Mouse (Mus musculus) kidney, adult 2 months (tissue): ENCODE measurements around the gene Prr19. TPM values are rescaled to one million over a fixed set of nuclear protein-coding genes. Genes with fewer than 3 reads are reported as not detected.

Source experiments
- DNase-seq: peaks from one replicate; pipeline ENCODE4 v3.0.0; 2021
- H3K27ac ChIP-seq: fragments of 200-500 bp; 2 replicates; pipeline ENCODE4 v1.5.1; 2012; ENCODE audit warnings: low read depth, low read length, control low read depth, inconsistent platforms; ENCODE audit not compliant: insufficient read depth
- H3K27me3 ChIP-seq: fragments of 200-500 bp; replicated peaks from 2 replicates; pipeline ENCODE4 v1.6.1; 2012; ENCODE audit warnings: mild to moderate bottlenecking, moderate library complexity, low read length, inconsistent platforms; ENCODE audit not compliant: control insufficient read depth, insufficient read depth
- H3K36me3 ChIP-seq: fragments of 200-500 bp; 2 replicates; pipeline ENCODE4 v1.6.1; 2012; ENCODE audit warnings: mild to moderate bottlenecking, moderate library complexity, low read length, inconsistent platforms; ENCODE audit not compliant: control insufficient read depth, insufficient read depth
- H3K4me1 ChIP-seq: fragments of 200-500 bp; 2 replicates; pipeline ENCODE4 v1.6.1; 2011; ENCODE audit warnings: low read length; ENCODE audit not compliant: control insufficient read depth, insufficient read depth
- H3K4me3 ChIP-seq: fragments of 200-500 bp; 2 replicates; pipeline ENCODE4 v1.5.1; 2011; ENCODE audit warnings: mild to moderate bottlenecking, low read depth, low read length, control low read depth; ENCODE audit not compliant: insufficient read depth
- CTCF ChIP-seq: fragments of 200-500 bp; conservative IDR thresholded peaks from 2 replicates; pipeline ENCODE4 v1.5.1; 2011; ENCODE audit warnings: low read depth, mild to moderate bottlenecking, control low read depth, low read length, moderate library complexity, mixed read lengths; ENCODE audit not compliant: insufficient read depth, insufficient read length
- POLR2A ChIP-seq: fragments of 200-500 bp; IDR thresholded peaks from one replicate; pipeline ENCODE4 v1.6.1; 2011; ENCODE audit warnings: low read depth, low read length, control low read depth
- WGBS: fragments of 180-500 bp; shearing (Covaris S2); methylation state at CpG from one replicate; pipeline ENCODE4 v1.1.7; 2018; 5-methylcytosine and 5-hydroxymethylcytosine counted together
- polyA plus RNA-seq: library from polyadenylated mRNA; depleted of rRNA; stranded (reverse); fragments of >200 nt; gene quantifications from 2 replicates; pipeline ENCODE4 v1.2.3, GENCODE M21; 2012

The Prr19 gene
- polyA plus RNA-seq, 1 experiment, result 0.08 TPM

DNA sequence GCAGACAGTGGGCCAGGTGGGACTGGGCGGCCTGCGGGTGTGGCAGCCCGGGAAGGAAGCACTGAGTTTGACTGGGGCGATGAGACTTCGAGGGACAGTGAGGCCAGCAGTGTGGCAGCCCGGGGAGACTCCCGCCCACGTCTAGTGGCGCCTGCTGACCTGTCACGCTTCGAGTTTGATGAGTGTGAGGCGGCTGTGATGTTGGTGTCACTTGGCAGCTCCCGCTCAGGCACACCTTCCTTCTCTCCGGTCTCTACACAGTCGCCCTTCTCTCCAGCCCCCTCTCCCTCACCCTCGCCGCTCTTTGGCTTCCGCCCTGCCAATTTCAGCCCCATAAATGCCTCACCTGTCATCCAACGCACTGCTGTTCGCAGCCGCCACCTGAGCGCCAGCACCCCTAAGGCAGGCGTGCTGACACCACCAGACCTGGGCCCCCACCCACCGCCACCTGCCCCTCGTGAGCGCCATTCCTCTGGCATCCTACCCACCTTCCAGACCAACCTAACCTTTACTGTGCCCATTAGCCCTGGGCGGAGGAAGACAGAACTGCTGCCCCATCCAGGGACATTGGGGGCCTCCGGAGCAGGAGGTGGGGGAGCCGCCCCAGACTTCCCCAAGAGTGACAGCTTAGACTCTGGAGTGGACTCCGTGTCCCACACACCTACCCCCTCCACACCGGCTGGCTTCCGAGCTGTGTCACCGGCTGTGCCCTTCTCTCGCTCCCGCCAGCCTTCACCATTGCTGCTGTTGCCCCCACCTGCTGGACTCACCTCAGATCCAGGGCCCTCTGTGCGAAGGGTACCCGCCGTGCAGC, 28.6 kb upstream of the Prr19 start:
- H3K27ac ChIP-seq, result no peak overlapping the region
- 87% methylated on average over 38 of the region's 38 CpGs for WGBS
- peaks cover 17% of the 10 kb centered on the region for H3K4me1 ChIP-seq
- no peaks in the 10 kb centered on the region for H3K27me3 ChIP-seq
- no peak overlapping the region for H3K4me3 ChIP-seq
- H3K36me3 ChIP-seq, result no peaks in the 10 kb centered on the region
- DNase-seq, result no peak
- TF ChIP-seq POLR2A, result no peak
- TF ChIP-seq CTCF, result no peak

DNA sequence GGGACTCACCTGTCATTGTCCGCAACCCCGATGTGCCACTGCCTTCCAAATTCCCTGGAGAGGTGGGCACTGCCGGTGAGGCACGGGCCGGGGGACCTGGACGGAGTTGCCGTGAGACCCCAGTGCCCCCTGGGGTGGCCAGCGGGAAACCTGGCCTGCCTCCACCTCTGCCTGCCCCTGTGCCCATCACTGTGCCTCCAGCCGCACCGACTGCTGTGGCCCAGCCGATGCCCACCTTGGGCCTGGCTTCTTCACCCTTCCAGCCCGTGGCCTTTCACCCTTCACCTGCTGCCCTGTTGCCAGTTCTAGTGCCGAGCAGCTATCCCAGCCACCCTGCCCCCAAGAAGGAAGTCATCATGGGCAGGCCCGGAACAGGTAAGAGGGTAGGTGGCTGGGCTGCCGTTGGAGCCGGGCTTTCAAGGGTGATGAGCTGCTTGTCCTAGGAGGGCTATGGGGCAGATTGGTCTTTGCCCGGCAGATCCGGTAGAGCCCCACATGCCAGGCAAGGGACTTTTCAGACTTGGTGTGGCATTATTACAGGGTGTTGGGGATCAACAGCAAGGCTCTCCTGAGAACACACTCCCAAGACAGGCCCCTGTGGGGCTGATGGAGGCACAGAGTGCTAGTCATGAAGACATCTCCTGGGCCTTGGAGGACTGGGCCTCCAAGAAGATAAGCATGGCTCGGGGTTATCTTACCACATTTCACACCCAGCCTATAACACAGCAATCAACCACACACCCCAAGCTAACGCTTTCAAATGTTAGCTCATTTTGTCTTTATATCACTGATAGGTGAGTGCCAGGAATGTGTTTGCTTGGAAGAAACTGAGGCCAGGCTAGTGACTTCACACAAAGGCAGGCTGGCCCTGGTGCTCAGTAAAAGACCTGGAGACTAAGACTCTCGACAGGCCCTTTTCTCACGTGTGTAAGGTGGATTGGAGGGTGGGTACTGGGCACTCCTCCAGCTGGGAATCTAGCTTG, 27.7 kb upstream of the Prr19 start:
- Histone ChIP-seq H3K4me3 (no peak overlapping the region), H3K36me3 (no peaks in the 10 kb centered on the region), H3K27me3 (no peaks in the 10 kb centered on the region), H3K27ac (no peak overlapping the region), H3K4me1 (peaks cover 21% of the 10 kb centered on the region)
- no peak for DNase-seq
- WGBS, result 88% methylated on average over 22 of the region's 22 CpGs
- TF ChIP-seq POLR2A, result no peak
- no peak for TF ChIP-seq CTCF

- DNase-seq, result no peak
- Histone ChIP-seq H3K27me3 (no peaks in the 10 kb centered on the region), H3K4me3 (no peak overlapping the region), H3K27ac (no peak overlapping the region), H3K36me3 (no peaks in the 10 kb centered on the region), H3K4me1 (peaks cover 19% of the 10 kb centered on the region)
- no peak for TF ChIP-seq POLR2A
- TF ChIP-seq CTCF, result no peak
- WGBS, result 55% methylated on average over 5 of the region's 5 CpGs
Observed at GRCm38 (mm10) chr7:25274571-25274970, 26.6 kb upstream of the Prr19 start.

- 77% methylated on average over 3 of the region's 3 CpGs for WGBS
- Histone ChIP-seq H3K4me1 (peaks cover 18% of the 10 kb centered on the region), H3K27me3 (no peaks in the 10 kb centered on the region), H3K4me3 (no peak overlapping the region), H3K27ac (no peak overlapping the region), H3K36me3 (no peaks in the 10 kb centered on the region)
- no peak for DNase-seq
- TF ChIP-seq POLR2A (no peak), CTCF (no peak)
Observed at GRCm38 (mm10) chr7:25274996-25275395, 26.2 kb upstream of the Prr19 start.

DNA sequence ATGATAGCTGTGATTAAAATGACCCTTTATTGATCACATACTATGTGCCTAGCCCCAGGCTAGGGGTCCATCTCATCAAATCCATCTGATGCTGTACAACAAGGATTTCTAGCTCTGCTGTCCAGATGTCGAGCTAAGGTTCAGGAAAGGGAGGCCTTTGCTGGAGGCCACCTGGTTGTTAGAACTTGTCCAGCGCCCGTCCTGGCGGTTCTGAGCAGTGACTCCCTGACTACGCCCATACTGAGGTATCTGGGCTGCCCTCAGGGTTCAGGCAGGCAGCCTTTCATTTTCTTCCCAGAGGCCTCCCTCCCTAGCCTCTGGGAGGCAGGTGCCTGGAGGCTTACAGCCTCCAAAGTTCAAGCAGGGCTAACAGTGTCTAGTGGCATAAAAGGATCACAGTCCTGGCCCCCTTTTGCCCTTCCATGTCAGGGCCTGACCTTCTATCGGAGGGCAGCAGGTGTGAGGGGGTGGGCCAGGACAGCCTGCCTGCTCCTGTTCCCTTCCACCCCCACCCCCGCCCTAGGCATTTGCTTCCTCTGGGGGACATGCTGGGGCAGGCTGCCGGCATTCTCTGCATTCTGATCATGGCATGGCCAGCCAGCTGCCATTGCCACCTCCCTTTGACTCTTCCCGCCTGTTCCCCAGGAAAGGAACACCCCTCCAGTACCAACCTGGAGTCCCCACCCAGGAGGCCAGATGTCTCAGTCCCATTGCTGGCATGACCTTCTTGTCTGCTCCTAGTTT, 25.5 kb upstream of the Prr19 start:
- DNase-seq, result no peak
- H3K36me3 ChIP-seq, result no peaks in the 10 kb centered on the region
- no peaks in the 10 kb centered on the region for H3K27me3 ChIP-seq
- H3K4me1 ChIP-seq, result peaks cover 17% of the 10 kb centered on the region
- TF ChIP-seq CTCF (no peak), POLR2A (no peak)
- peak overlapping the region; percentile 33 for H3K27ac ChIP-seq
- no peak overlapping the region for H3K4me3 ChIP-seq
- 45% methylated on average over 9 of the region's 9 CpGs for WGBS

DNA sequence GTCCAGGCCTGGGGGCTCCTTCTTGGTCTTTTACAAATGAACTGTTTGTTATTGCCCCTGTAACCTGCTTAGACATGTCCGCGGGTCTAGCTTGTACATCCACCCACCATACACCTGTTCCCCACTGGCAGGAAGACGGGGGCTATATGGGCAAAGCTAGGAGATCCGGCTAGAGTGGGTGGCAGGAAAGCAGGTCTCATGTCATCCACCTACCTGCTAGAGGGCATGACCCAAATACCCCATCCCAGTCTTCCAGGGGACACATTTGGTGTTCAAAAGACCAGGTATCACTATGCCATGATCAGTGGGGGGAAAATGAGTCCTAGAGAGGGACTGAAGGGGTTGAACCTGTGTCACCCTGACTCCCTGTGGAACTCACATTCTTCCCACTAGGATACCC, 23.8 kb upstream of the Prr19 start:
- Histone ChIP-seq H3K27ac (peak overlapping the region; percentile 70; the same call in 1 of the 2 replicates), H3K36me3 (no peaks in the 10 kb centered on the region), H3K4me1 (peaks cover 26% of the 10 kb centered on the region), H3K4me3 (no peak overlapping the region), H3K27me3 (no peaks in the 10 kb centered on the region)
- TF ChIP-seq CTCF, result no peak
- TF ChIP-seq POLR2A, result no peak
- WGBS, result 79% methylated on average over 4 of the region's 4 CpGs
- DNase-seq, result no peak

GRCm38 (mm10) chr7:25277998-25278340, 23.2 kb upstream of the Prr19 start:
- no peaks in the 10 kb centered on the region for H3K27me3 ChIP-seq
- no peak overlapping the region for H3K4me3 ChIP-seq
- no peaks in the 10 kb centered on the region for H3K36me3 ChIP-seq
- TF ChIP-seq CTCF (no peak), POLR2A (no peak)
- no peak for DNase-seq
- 3% methylated on average over 4 of the region's 4 CpGs for WGBS
- peak overlapping the region; percentile 70 for H3K27ac ChIP-seq
- H3K4me1 ChIP-seq, result peaks cover 27% of the 10 kb centered on the region
